Mouse (Mus musculus) neural tube, embryonic 13.5 days (tissue): ENCODE results near the gene Abcb5. TPM values are rescaled to one million over a fixed set of nuclear protein-coding genes. Genes with fewer than 3 reads are reported as not detected.

Experiments used
- ATAC-seq: fragments of 200-750 bp; cut with Nextera tagmentation; 2 replicates; pipeline ENCODE4 v1.8.0; 2017; ENCODE audit warnings: low read depth, mild to moderate bottlenecking, moderate TSS enrichment, moderate library complexity
- H3K27ac ChIP-seq: fragments of 300-500 bp; sonication (generic); replicated peaks from 2 replicates; pipeline ENCODE4 v1.5.1; 2015; ENCODE audit warnings: moderate library complexity, mild to moderate bottlenecking, inconsistent platforms
- H3K27me3 ChIP-seq: fragments of 300-500 bp; sonication (generic); 2 replicates; pipeline ENCODE4 v1.6.1; 2015; ENCODE audit warnings: mild to moderate bottlenecking, inconsistent platforms
- H3K36me3 ChIP-seq: fragments of 300-500 bp; sonication (generic); 2 replicates; pipeline ENCODE4 v1.6.1; 2015; ENCODE audit warnings: mild to moderate bottlenecking, inconsistent platforms
- H3K4me1 ChIP-seq: fragments of 300-500 bp; sonication (generic); replicated peaks from 2 replicates; pipeline ENCODE4 v1.6.1; 2015; ENCODE audit warnings: inconsistent platforms
- H3K4me2 ChIP-seq: fragments of 300-500 bp; sonication (generic); 2 replicates; pipeline ENCODE4 v1.6.1; 2015; ENCODE audit warnings: inconsistent platforms, mild to moderate bottlenecking, moderate library complexity
- H3K4me3 ChIP-seq: fragments of 300-500 bp; sonication (generic); 2 replicates; pipeline ENCODE4 v1.5.1; 2015; ENCODE audit warnings: mild to moderate bottlenecking, inconsistent platforms
- H3K9ac ChIP-seq: fragments of 300-500 bp; sonication (generic); 2 replicates; pipeline ENCODE4 v1.6.1; 2015; ENCODE audit warnings: moderate library complexity, mild to moderate bottlenecking, inconsistent platforms
- H3K9me3 ChIP-seq: fragments of 300-500 bp; sonication (generic); 2 replicates; pipeline ENCODE4 v1.6.1; 2016; ENCODE audit warnings: inconsistent platforms
- WGBS: fragments of 180-500 bp; shearing (Covaris S2); methylation state at CpG from one replicate; pipeline ENCODE4 v1.1.7; 2015; 5-methylcytosine and 5-hydroxymethylcytosine counted together
- polyA plus RNA-seq: library from polyadenylated mRNA; unstranded; fragments of >200 nt; fragmentation: Nextera tagmentation; extraction: Ambion mirVana; gene quantifications from 2 replicates; pipeline ENCODE4 v1.2.1, GENCODE M21; 2015

Gene Abcb5
- polyA plus RNA-seq, 1 experiment from 2014 or later: not detected

GRCm38 (mm10) chr12:118837361-118837760, 128.9 kb downstream of the Abcb5 start:
- H3K27me3 ChIP-seq: peaks cover 79% of the 10 kb centered on the region
- peaks cover 14% of the 10 kb centered on the region for H3K4me1 ChIP-seq
- no peaks in the 10 kb centered on the region for H3K36me3 ChIP-seq
- H3K9me3 ChIP-seq: no peaks in the 10 kb centered on the region
- H3K27ac ChIP-seq: no peak overlapping the region
- H3K9ac ChIP-seq: no peak overlapping the region
- ATAC-seq: peak; percentile 13; the same call in 1 of the 2 replicates
- peak overlapping the region; percentile 67 for H3K4me2 ChIP-seq
- 5% methylated on average over 11 of the region's 11 CpGs for WGBS
- H3K4me3 ChIP-seq: peak overlapping the region; percentile 41

GRCm38 (mm10) chr12:118836411-118837341, 129.5 kb downstream of the Abcb5 start:
- Histone ChIP-seq H3K4me3 (peak overlapping the region; percentile 41), H3K9me3 (no peaks in the 10 kb centered on the region), H3K27ac (no peak overlapping the region), H3K4me2 (peak overlapping the region; percentile 67), H3K4me1 (peaks cover 14% of the 10 kb centered on the region), H3K36me3 (no peaks in the 10 kb centered on the region), H3K9ac (peak overlapping the region; percentile 56), H3K27me3 (peaks cover 80% of the 10 kb centered on the region)
- peak; percentile 80 for ATAC-seq
- under 1% methylated on average over 69 of the region's 72 CpGs for WGBS

- Histone ChIP-seq H3K4me1 (no peaks in the 10 kb centered on the region), H3K27me3 (peaks cover 16% of the 10 kb centered on the region), H3K4me2 (no peak overlapping the region), H3K27ac (no peak overlapping the region), H3K36me3 (no peaks in the 10 kb centered on the region), H3K9me3 (no peaks in the 10 kb centered on the region), H3K4me3 (no peak overlapping the region), H3K9ac (no peak overlapping the region)
- no peak for ATAC-seq
- 20% methylated on average over 6 of the region's 6 CpGs for WGBS
These were observed 136.3 kb downstream of the Abcb5 start for GRCm38 (mm10) chr12:118829881-118830280.

Other genes starting within 250 kb of the Abcb5 start
- gene Sp8, start 120.1 kb downstream of the Abcb5 start, polyA plus RNA-seq: 4.0 and 4.1 TPM in 2 replicates